Mouse (Mus musculus): ENCODE measurements around the gene Prr5.

DNA sequence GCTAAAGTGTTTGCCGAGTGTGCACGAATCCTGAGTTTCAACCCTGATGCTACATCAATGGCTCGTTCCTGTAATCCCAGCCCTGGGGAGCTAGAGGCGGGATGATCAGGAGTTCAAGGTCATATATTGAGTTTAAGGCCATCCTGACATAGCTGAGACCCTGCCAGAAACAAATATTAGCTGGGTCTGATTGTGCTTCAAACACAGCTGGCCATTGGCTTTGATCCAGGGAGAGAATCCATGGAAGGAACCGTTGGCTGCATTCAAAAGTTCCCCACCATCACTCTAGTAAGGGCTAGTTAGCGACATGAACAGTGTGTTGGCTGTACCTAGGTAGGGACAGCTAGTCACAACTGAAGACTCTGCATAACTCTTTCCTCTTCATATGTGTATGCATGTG lies 19.9 kb downstream of the Prr5 start:
- no peak for TF ChIP-seq CTCF (IDR thresholded peaks at IDR 0.05; ENCODE audit: low read depth, low read length)
- TF ChIP-seq POLR2A (IDR thresholded peaks at IDR 0.05; ENCODE audit: borderline replicate concordance, low read depth, low read length): no peak

All from bone marrow macrophage, adult 2 months (primary cell).